Mouse (Mus musculus): Measurements from ENCODE around the gene Gcc1. TPM values are rescaled to one million over a fixed set of nuclear protein-coding genes. Genes with fewer than 3 reads are reported as not detected.

Gcc1 gene
- total and polyA plus RNA-seq, 3 experiments, result 4.4 to 7.4 (median 7.2) TPM

- TF ChIP-seq MXI1 (IDR thresholded peaks at IDR 0.05; ENCODE audit: low read depth, low read length) (no peak), CTCF (conservative IDR thresholded peaks at IDR 0.05 in 1 of 2, IDR thresholded peaks at IDR 0.05 in 1 of 2; ENCODE audit: low read depth in 2 of 2, low read length in 2 of 2) (no peak), UBTF (IDR thresholded peaks at IDR 0.05; ENCODE audit: low read depth, low read length) (no peak), USF2 (conservative IDR thresholded peaks at IDR 0.05; ENCODE audit: low read depth, low read length) (no peak), BHLHE40 (IDR thresholded peaks at IDR 0.05; ENCODE audit: low read depth, low read length) (no peak), RAD21 (IDR thresholded peaks at IDR 0.05; ENCODE audit: low read depth, low read length) (no peak), ZNF384 (IDR thresholded peaks at IDR 0.05; ENCODE audit: low read depth, low read length) (no peak), CHD1 (IDR thresholded peaks at IDR 0.05; ENCODE audit: low read depth, low read length) (no peak), ELF1 (IDR thresholded peaks at IDR 0.05; ENCODE audit: low read depth, low read length) (no peak), E2F4 (IDR thresholded peaks at IDR 0.05; ENCODE audit: insufficient replicate concordance, low read depth, low read length) (no peak), SMC3 (IDR thresholded peaks at IDR 0.05; ENCODE audit: low read depth, low read length) (no peak), POLR2AphosphoS2 (IDR thresholded peaks at IDR 0.05; ENCODE audit: low read depth, low read length) (no peak), MAX (IDR thresholded peaks at IDR 0.05; ENCODE audit: low read length) (no peak), MYC (IDR thresholded peaks at IDR 0.05; ENCODE audit: low read depth, low read length) (no peak)
- DNase-seq (ENCODE audit: extremely low read depth), result no peak
- H3K9ac ChIP-seq (ENCODE audit: insufficient read depth, low read depth), result no peak overlapping the region
- no peak overlapping the region for H3K27ac ChIP-seq (ENCODE audit: insufficient read depth, low read depth)
- H3K4me1 ChIP-seq (ENCODE audit: control insufficient read depth in 1 of 2, insufficient read depth in 2 of 2), result no peaks in the 10 kb centered on the region
- H3K9me3 ChIP-seq (replicated peaks; ENCODE audit: low read length), result no peaks in the 10 kb centered on the region
- dilution Hi-C loops (cut with MboI; ENCODE audit: extremely low pct_ligation_motif_present, extremely low pct_unique_long_range_greater_than_20kb, low sequenced_read_pairs), result no loop called here
- H3K36me3 ChIP-seq (replicated peaks in 1 of 2; ENCODE audit: control insufficient read depth in 1 of 2, insufficient read depth in 1 of 2, low read length in 1 of 2), result no peaks in the 10 kb centered on the region
- H3K4me2 ChIP-seq (ENCODE audit: insufficient read depth, low read depth, poor library complexity, severe bottlenecking), result no peak overlapping the region
- no peaks in the 10 kb centered on the region for H3K27me3 ChIP-seq (replicated peaks)
- H3K4me3 ChIP-seq (replicated peaks in 1 of 3; ENCODE audit: low read depth in 2 of 3, low read length in 2 of 3, poor library complexity in 1 of 3), result no peak overlapping the region
- in situ Hi-C loops (cut with MboI; ENCODE audit: low pct_ligation_motif_present, low pct_unique_long_range_greater_than_20kb, low sequenced_read_pairs), result no loop called here
- H3K79me2 ChIP-seq (replicated peaks; ENCODE audit: control insufficient read depth, extremely low read depth, insufficient read depth, poor library complexity, severe bottlenecking), result no peaks in the 10 kb centered on the region
These were observed 43.3 kb upstream of the Gcc1 start for GRCm38 (mm10) chr6:28471284-28472035.

GRCm38 (mm10) chr6:28470621-28471020 is 42.4 kb upstream of the Gcc1 start:
- DNase-seq (ENCODE audit: extremely low read depth), result no peak
- Histone ChIP-seq H3K9ac (ENCODE audit: insufficient read depth, low read depth) (no peak overlapping the region), H3K79me2 (replicated peaks; ENCODE audit: control insufficient read depth, extremely low read depth, insufficient read depth, poor library complexity, severe bottlenecking) (no peaks in the 10 kb centered on the region), H3K9me3 (replicated peaks; ENCODE audit: low read length) (no peaks in the 10 kb centered on the region), H3K4me2 (ENCODE audit: insufficient read depth, low read depth, poor library complexity, severe bottlenecking) (no peak overlapping the region), H3K4me3 (replicated peaks in 1 of 3; ENCODE audit: low read depth in 2 of 3, low read length in 2 of 3, poor library complexity in 1 of 3) (no peak overlapping the region), H3K27me3 (replicated peaks) (no peaks in the 10 kb centered on the region), H3K36me3 (replicated peaks in 1 of 2; ENCODE audit: control insufficient read depth in 1 of 2, insufficient read depth in 1 of 2, low read length in 1 of 2) (no peaks in the 10 kb centered on the region), H3K27ac (ENCODE audit: insufficient read depth, low read depth) (no peak overlapping the region), H3K4me1 (ENCODE audit: control insufficient read depth in 1 of 2, insufficient read depth in 2 of 2) (no peaks in the 10 kb centered on the region)
- TF ChIP-seq ZNF384 (IDR thresholded peaks at IDR 0.05; ENCODE audit: low read depth, low read length) (no peak), POLR2AphosphoS2 (IDR thresholded peaks at IDR 0.05; ENCODE audit: low read depth, low read length) (no peak), BHLHE40 (IDR thresholded peaks at IDR 0.05; ENCODE audit: low read depth, low read length) (no peak), GABPA (IDR thresholded peaks at IDR 0.05; ENCODE audit: insufficient replicate concordance, low read depth, low read length) (no peak)
- in situ Hi-C loops (cut with MboI; ENCODE audit: low pct_ligation_motif_present, low pct_unique_long_range_greater_than_20kb, low sequenced_read_pairs), result no loop called here
- dilution Hi-C loops (cut with MboI; ENCODE audit: extremely low pct_ligation_motif_present, extremely low pct_unique_long_range_greater_than_20kb, low sequenced_read_pairs), result no loop called here

Measured in CH12.LX (cell line).